Mouse (Mus musculus) liver, embryonic 15.5 days (tissue): ENCODE results near the gene Rarres2. TPM values are rescaled to one million over a fixed set of nuclear protein-coding genes. Genes with fewer than 3 reads are reported as not detected.
A peak's percentile ranks its signal among the peaks of the same experiment; 100 is the strongest.

Source experiments
- ATAC-seq: fragments of 200-750 bp; cut with Nextera tagmentation; 2 replicates; pipeline ENCODE4 v1.8.0; 2017; ENCODE audit warnings: moderate number of reproducible peaks, mild to moderate bottlenecking, moderate library complexity; ENCODE audit not compliant: insufficient read depth
- H3K27ac ChIP-seq: fragments of 300-500 bp; sonication (generic); replicated peaks from 2 replicates; pipeline ENCODE4 v1.5.1; 2015; ENCODE audit warnings: mild to moderate bottlenecking, inconsistent platforms
- H3K27me3 ChIP-seq: fragments of 300-500 bp; sonication (generic); 2 replicates; pipeline ENCODE4 v1.6.1; 2015; ENCODE audit warnings: mild to moderate bottlenecking, inconsistent platforms
- H3K36me3 ChIP-seq: fragments of 300-500 bp; sonication (generic); replicated peaks from 2 replicates; pipeline ENCODE4 v1.6.1; 2015; ENCODE audit warnings: moderate library complexity, mild to moderate bottlenecking, inconsistent platforms
- H3K4me1 ChIP-seq: fragments of 300-500 bp; sonication (generic); replicated peaks from 2 replicates; pipeline ENCODE4 v1.6.1; 2015; ENCODE audit warnings: inconsistent platforms
- H3K4me2 ChIP-seq: fragments of 300-500 bp; sonication (generic); 2 replicates; pipeline ENCODE4 v1.6.1; 2015; ENCODE audit warnings: moderate library complexity, mild to moderate bottlenecking, inconsistent platforms
- H3K4me3 ChIP-seq: fragments of 300-500 bp; sonication (generic); replicated peaks from 2 replicates; pipeline ENCODE4 v1.5.1; 2015; ENCODE audit warnings: mild to moderate bottlenecking, inconsistent platforms
- H3K9ac ChIP-seq: fragments of 300-500 bp; sonication (generic); 2 replicates; pipeline ENCODE4 v1.6.1; 2015; ENCODE audit warnings: moderate library complexity, mild to moderate bottlenecking, inconsistent platforms
- H3K9me3 ChIP-seq: fragments of 300-500 bp; sonication (generic); replicated peaks from 2 replicates; pipeline ENCODE4 v1.6.1; 2016; ENCODE audit warnings: inconsistent platforms
- WGBS: fragments of 180-500 bp; shearing (Covaris S2); methylation state at CpG from one replicate; pipeline ENCODE4 v1.1.7; 2015; ENCODE audit warnings: mixed read lengths; ENCODE audit not compliant: insufficient replicate concordance; 5-methylcytosine and 5-hydroxymethylcytosine counted together
- polyA plus RNA-seq: library from polyadenylated mRNA; unstranded; fragments of >200 nt; fragmentation: Nextera tagmentation; extraction: Ambion mirVana; gene quantifications from 2 replicates; pipeline ENCODE4 v1.2.1, GENCODE M21; 2015

The Rarres2 gene
- polyA plus RNA-seq, 1 experiment from 2014 or later = 34.4 TPM

GRCm38 (mm10) chr6:48596545-48597232 is 24.1 kb upstream of the Rarres2 start:
- WGBS = 86% methylated on average over 45 of the region's 45 CpGs
- Histone ChIP-seq H3K9ac (no peak overlapping the region), H3K4me1 (peaks cover 42% of the 10 kb centered on the region), H3K36me3 (peaks cover 22% of the 10 kb centered on the region), H3K4me3 (no peak overlapping the region), H3K27me3 (no peaks in the 10 kb centered on the region), H3K27ac (no peak overlapping the region), H3K4me2 (no peak overlapping the region), H3K9me3 (no peaks in the 10 kb centered on the region)
- ATAC-seq = no peak

- H3K27ac ChIP-seq = no peak overlapping the region
- peaks cover 22% of the 10 kb centered on the region for H3K36me3 ChIP-seq
- no peaks in the 10 kb centered on the region for H3K27me3 ChIP-seq
- 27% methylated on average over 1 of the region's 1 CpGs for WGBS
- H3K9ac ChIP-seq = no peak overlapping the region
- H3K4me2 ChIP-seq = peak overlapping the region; percentile 76
- no peaks in the 10 kb centered on the region for H3K9me3 ChIP-seq
- ATAC-seq = no peak
- H3K4me1 ChIP-seq = peaks cover 31% of the 10 kb centered on the region
- peak overlapping the region; percentile 66 for H3K4me3 ChIP-seq
These were observed 22.7 kb upstream of the Rarres2 start for GRCm38 (mm10) chr6:48595278-48595677.

GRCm38 (mm10) chr6:48594043-48594738 is 21.6 kb upstream of the Rarres2 start:
- peaks cover 22% of the 10 kb centered on the region for H3K36me3 ChIP-seq
- H3K4me1 ChIP-seq = peaks cover 24% of the 10 kb centered on the region
- peak overlapping the region; percentile 76 for H3K4me2 ChIP-seq
- no peaks in the 10 kb centered on the region for H3K9me3 ChIP-seq
- ATAC-seq = peak; percentile 21
- H3K4me3 ChIP-seq = peak overlapping the region; percentile 66
- peak overlapping the region; percentile 71 for H3K27ac ChIP-seq
- H3K27me3 ChIP-seq = no peaks in the 10 kb centered on the region
- H3K9ac ChIP-seq = peak overlapping the region; percentile 56
- under 1% methylated on average over 41 of the region's 41 CpGs for WGBS

GRCm38 (mm10) chr6:48593158-48594042 is 20.8 kb upstream of the Rarres2 start, which contains the start of the genes Repin1 and Gm44965:
Gene Repin1, plus strand, starts transcription at chr6:48593883.
Gene Gm44965, plus strand, starts transcription at chr6:48593941.
- no peaks in the 10 kb centered on the region for H3K27me3 ChIP-seq
- H3K9ac ChIP-seq = peak within 1 kb of the TSS; percentile 56
- peak within 1 kb of the TSS; percentile 76 for H3K4me2 ChIP-seq
- no peaks in the 10 kb centered on the region for H3K9me3 ChIP-seq
- peak; percentile 75 for ATAC-seq
- peaks cover 20% of the 10 kb centered on the region for H3K4me1 ChIP-seq
- peak within 1 kb of the TSS; percentile 66 for H3K4me3 ChIP-seq
- peaks cover 22% of the 10 kb centered on the region for H3K36me3 ChIP-seq
- H3K27ac ChIP-seq = peak within 1 kb of the TSS; percentile 71
- WGBS = 9% methylated on average over 44 of the region's 45 CpGs

GRCm38 (mm10) chr6:48591871-48592270 is 19.3 kb upstream of the Rarres2 start:
- Histone ChIP-seq H3K4me1 (peaks cover 20% of the 10 kb centered on the region), H3K9ac (no peak overlapping the region), H3K9me3 (no peaks in the 10 kb centered on the region), H3K36me3 (peaks cover 10% of the 10 kb centered on the region), H3K4me3 (no peak overlapping the region), H3K27ac (peak overlapping the region; percentile 62), H3K27me3 (no peaks in the 10 kb centered on the region), H3K4me2 (0 out of 2 replicates have a peak overlapping the region, but pooled peaks have one; percentile 21)
- WGBS = 60% methylated on average over 6 of the region's 6 CpGs
- ATAC-seq = no peak

GRCm38 (mm10) chr6:48591221-48591845 is 18.7 kb upstream of the Rarres2 start:
- ATAC-seq = no peak
- Histone ChIP-seq H3K4me1 (peaks cover 20% of the 10 kb centered on the region), H3K27ac (peak overlapping the region; percentile 62), H3K27me3 (no peaks in the 10 kb centered on the region), H3K4me3 (no peak overlapping the region), H3K36me3 (peaks cover 4% of the 10 kb centered on the region), H3K4me2 (0 out of 2 replicates have a peak overlapping the region, but pooled peaks have one; percentile 21), H3K9ac (no peak overlapping the region), H3K9me3 (no peaks in the 10 kb centered on the region)
- 66% methylated on average over 3 of the region's 3 CpGs for WGBS

- Histone ChIP-seq H3K27ac (no peak within 1 kb of the TSS), H3K36me3 (no peaks in the 10 kb centered on the region), H3K9me3 (no peaks in the 10 kb centered on the region), H3K9ac (no peak within 1 kb of the TSS), H3K4me1 (peaks cover 12% of the 10 kb centered on the region), H3K27me3 (no peaks in the 10 kb centered on the region), H3K4me2 (no peak within 1 kb of the TSS), H3K4me3 (no peak within 1 kb of the TSS)
- WGBS = 11% methylated on average over 6 of the region's 6 CpGs
- no peak for ATAC-seq
These were observed 16.7 kb upstream of the Rarres2 start, which contains the start of gene Gm45021 for GRCm38 (mm10) chr6:48589194-48589750. Gene Gm45021, plus strand, starts transcription at chr6:48589610.

- H3K9me3 ChIP-seq = no peaks in the 10 kb centered on the region
- H3K4me1 ChIP-seq = no peaks in the 10 kb centered on the region
- no peaks in the 10 kb centered on the region for H3K27me3 ChIP-seq
- H3K4me2 ChIP-seq = no peak overlapping the region
- H3K36me3 ChIP-seq = no peaks in the 10 kb centered on the region
- no peak overlapping the region for H3K9ac ChIP-seq
- no peak for ATAC-seq
- H3K4me3 ChIP-seq = no peak overlapping the region
- H3K27ac ChIP-seq = no peak overlapping the region
- 49% methylated on average over 3 of the region's 3 CpGs for WGBS
These were observed 9.4 kb upstream of the Rarres2 start for GRCm38 (mm10) chr6:48582037-48582436.

GRCm38 (mm10) chr6:48581257-48581656 is 8.7 kb upstream of the Rarres2 start:
- H3K4me3 ChIP-seq = no peak overlapping the region

GRCm38 (mm10) chr6:48579215-48579648 is 6.6 kb upstream of the Rarres2 start:
- no peak overlapping the region for H3K27ac ChIP-seq
- H3K9ac ChIP-seq = no peak overlapping the region
- WGBS = 7% methylated on average over 5 of the region's 5 CpGs
- 0 out of 2 replicates have a peak overlapping the region, but pooled peaks have one; percentile 3 for H3K4me2 ChIP-seq
- H3K36me3 ChIP-seq = no peaks in the 10 kb centered on the region
- H3K27me3 ChIP-seq = no peaks in the 10 kb centered on the region
- H3K4me3 ChIP-seq = no peak overlapping the region
- no peak for ATAC-seq
- H3K4me1 ChIP-seq = no peaks in the 10 kb centered on the region
- H3K9me3 ChIP-seq = no peaks in the 10 kb centered on the region

More at GRCm38 (mm10) chr6:48581257-48581656, 8.7 kb upstream of the Rarres2 start:
- Histone ChIP-seq H3K27me3 (no peaks in the 10 kb centered on the region), H3K27ac (no peak overlapping the region), H3K9me3 (no peaks in the 10 kb centered on the region), H3K4me2 (no peak overlapping the region), H3K36me3 (no peaks in the 10 kb centered on the region), H3K4me1 (no peaks in the 10 kb centered on the region), H3K9ac (no peak overlapping the region)
- no peak for ATAC-seq
- 49% methylated on average over 3 of the region's 3 CpGs for WGBS
